Mouse (Mus musculus): Measurements from ENCODE around the gene Nlrp14.
"Not testable (repeated sequence)": the region's sequence is repeated elsewhere in the genome, so short reads cannot be mapped to it uniquely, and the experiment has no call there.

Gene Nlrp14

GRCm38 (mm10) chr7:107166690-107167089, at the start of gene Nlrp14:
Gene Nlrp14 (plus strand): TSS chr7:107166990.
- DNase-seq (ENCODE audit: low read depth, low spot score), result no peak

GRCm38 (mm10) chr7:107130983-107131382, 35.8 kb upstream of the Nlrp14 start, which contains the start of gene Olfr715:
Gene Olfr715 (minus strand): TSS chr7:107131083.
- not testable (repeated sequence) for DNase-seq (ENCODE audit: low read depth, low spot score)

GRCm38 (mm10) chr7:107138027-107138426, 28.8 kb upstream of the Nlrp14 start, which contains the start of gene Olfr716:
Gene Olfr716 (plus strand): TSS chr7:107138327.
- not testable (repeated sequence) for DNase-seq (ENCODE audit: low read depth, low spot score)

GRCm38 (mm10) chr7:107180406-107180805, 13.6 kb downstream of the Nlrp14 start:
- no peak for DNase-seq (ENCODE audit: low read depth, low spot score)

GRCm38 (mm10) chr7:107201817-107202216, 35.0 kb downstream of the Nlrp14 start:
- DNase-seq (ENCODE audit: low read depth, low spot score), result no peak

GRCm38 (mm10) chr7:107207843-107208242, 41.1 kb downstream of the Nlrp14 start:
- no peak for DNase-seq (ENCODE audit: low read depth, low spot score)

- no peak for DNase-seq (ENCODE audit: low read depth, low spot score)
Observed at GRCm38 (mm10) chr7:107209204-107209860, 42.5 kb downstream of the Nlrp14 start, which contains the start of gene Rbmxl2. Gene Rbmxl2 (plus strand): TSS chr7:107209445.

- no peak for DNase-seq (ENCODE audit: low read depth, low spot score)
Observed at GRCm38 (mm10) chr7:107210126-107210576, 43.4 kb downstream of the Nlrp14 start.

GRCm38 (mm10) chr7:107215723-107216122, 48.9 kb downstream of the Nlrp14 start:
- no peak for DNase-seq (ENCODE audit: low read depth, low spot score)

- no peak for DNase-seq (ENCODE audit: low read depth, low spot score)
Observed at GRCm38 (mm10) chr7:107216845-107217244, 50.1 kb downstream of the Nlrp14 start.

GRCm38 (mm10) chr7:107236854-107237253, 70.1 kb downstream of the Nlrp14 start:
- DNase-seq (ENCODE audit: low read depth, low spot score), result no peak

- DNase-seq (ENCODE audit: low read depth, low spot score), result no peak
Observed at GRCm38 (mm10) chr7:107237498-107237897, 70.7 kb downstream of the Nlrp14 start.

GRCm38 (mm10) chr7:107241371-107241883, 74.6 kb downstream of the Nlrp14 start:
- no peak for DNase-seq (ENCODE audit: low read depth, low spot score)
